Comparison of ENCODE assay signal across 13 mouse cellular contexts in genomic region chr15:97847285-97847684, GRCm38 (mm10).
"Had no signal": no experiment of that assay in that cellular context is flagged by ENCODE, and none has a peak within 500 bp of the region (broad histone marks: within the 10 kb centered on the region; RNA-seq: fewer than 3 reads in every experiment).

No protein-coding gene starts in this region.

- H3K9me3 ChIP-seq: limb, embryonic 13.5 days; midbrain, embryonic 15.5 days; neural tube, embryonic 13.5 days had no signal

- H3K36me3 ChIP-seq: limb, embryonic 13.5 days; midbrain, embryonic 15.5 days; neural tube, embryonic 13.5 days had no signal

- H3K4me1 ChIP-seq: limb, embryonic 13.5 days had no signal

- H3K27me3 ChIP-seq: limb, embryonic 13.5 days; midbrain, embryonic 15.5 days; neural tube, embryonic 13.5 days had no signal

- ATAC-seq: intestine, postnatal 0 days; lung, postnatal 0 days; midbrain, embryonic 15.5 days had no signal

- H3K4me3 ChIP-seq: layer of hippocampus, adult 2 months; limb, embryonic 13.5 days; midbrain, embryonic 15.5 days; neural tube, embryonic 13.5 days had no signal

- H3K9ac ChIP-seq: limb, embryonic 13.5 days; midbrain, embryonic 15.5 days; neural tube, embryonic 13.5 days had no signal

- H3K4me2 ChIP-seq: limb, embryonic 13.5 days; midbrain, embryonic 11.5 days; midbrain, embryonic 15.5 days; neural tube, embryonic 13.5 days had no signal

- DNase-seq: kidney, postnatal 10 days; kidney, postnatal 4 days; left cerebral cortex, postnatal 4 days; lung, adult 2 months; lung, postnatal 36 days; retina, postnatal 1 day had no signal

- H3K27ac ChIP-seq: layer of hippocampus, adult 2 months; limb, embryonic 13.5 days; midbrain, embryonic 15.5 days; neural tube, embryonic 13.5 days had no signal
